Mouse (Mus musculus): ENCODE data around the gene D7Ertd443e. TPM values are rescaled to one million over a fixed set of nuclear protein-coding genes. Genes with fewer than 3 reads are reported as not detected.

Gene D7Ertd443e
- polyA plus RNA-seq, 1 experiment from 2014 or later = 0.13 TPM

- H3K27ac ChIP-seq = no peak overlapping the region
- no peaks in the 10 kb centered on the region for H3K36me3 ChIP-seq
- H3K9ac ChIP-seq (replicated peaks) = no peak overlapping the region
- H3K27me3 ChIP-seq = no peaks in the 10 kb centered on the region
- no peaks in the 10 kb centered on the region for H3K9me3 ChIP-seq
- no peak for ATAC-seq
- no peak overlapping the region for H3K4me2 ChIP-seq (replicated peaks)
- H3K4me3 ChIP-seq (replicated peaks) = no peak overlapping the region
- WGBS = 81% methylated on average over 4 of the region's 4 CpGs
- H3K4me1 ChIP-seq (replicated peaks) = no peaks in the 10 kb centered on the region
Measured at GRCm38 (mm10) chr7:134369241-134369640, 16.2 kb downstream of the D7Ertd443e start.

DNA sequence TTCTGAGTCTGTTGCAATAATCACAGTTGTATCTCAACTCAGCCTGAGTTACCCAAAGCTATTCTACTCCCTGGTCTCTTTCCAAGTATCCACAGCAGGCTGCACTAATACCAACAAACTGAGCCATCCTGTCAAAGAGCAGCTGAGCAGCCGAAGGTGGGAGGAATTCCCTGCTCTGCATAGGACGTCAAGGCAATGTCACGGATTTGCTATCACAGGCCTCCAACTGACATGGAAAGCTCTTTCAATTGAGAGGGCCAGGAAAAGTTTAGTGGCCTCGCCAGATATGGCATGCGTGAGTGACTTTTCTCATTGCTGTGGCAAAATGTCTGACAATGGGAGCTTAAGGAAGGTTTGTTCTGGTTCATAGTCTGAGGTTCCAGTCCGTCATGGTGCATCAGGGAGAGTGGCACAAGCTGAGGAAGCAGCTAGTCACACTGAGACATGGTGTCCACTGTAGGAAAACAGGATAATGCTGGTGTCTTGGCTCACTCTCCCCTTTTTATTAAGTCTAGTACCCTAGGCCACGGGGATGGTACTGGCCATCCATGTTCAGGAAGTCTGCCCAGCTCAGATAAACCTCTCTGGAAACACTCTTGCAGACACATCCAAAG is 23.1 kb downstream of the D7Ertd443e start:
- H3K4me1 ChIP-seq (replicated peaks) = no peaks in the 10 kb centered on the region
- no peaks in the 10 kb centered on the region for H3K27me3 ChIP-seq
- peak; percentile 72 for ATAC-seq
- no peak overlapping the region for H3K27ac ChIP-seq
- H3K9ac ChIP-seq (replicated peaks) = no peak overlapping the region
- WGBS = 26% methylated on average over 7 of the region's 7 CpGs
- H3K4me2 ChIP-seq (replicated peaks) = no peak overlapping the region
- no peaks in the 10 kb centered on the region for H3K9me3 ChIP-seq
- no peak overlapping the region for H3K4me3 ChIP-seq (replicated peaks)
- no peaks in the 10 kb centered on the region for H3K36me3 ChIP-seq

- no peak overlapping the region for H3K27ac ChIP-seq
- H3K9ac ChIP-seq (replicated peaks) = no peak overlapping the region
- no peak for ATAC-seq
- H3K9me3 ChIP-seq = no peaks in the 10 kb centered on the region
- no peaks in the 10 kb centered on the region for H3K36me3 ChIP-seq
- no peaks in the 10 kb centered on the region for H3K27me3 ChIP-seq
- H3K4me2 ChIP-seq (replicated peaks) = no peak overlapping the region
- 41% methylated on average over 6 of the region's 6 CpGs for WGBS
- no peaks in the 10 kb centered on the region for H3K4me1 ChIP-seq (replicated peaks)
- H3K4me3 ChIP-seq (replicated peaks) = no peak overlapping the region
Measured at GRCm38 (mm10) chr7:134348825-134349224, 36.6 kb downstream of the D7Ertd443e start.

DNA sequence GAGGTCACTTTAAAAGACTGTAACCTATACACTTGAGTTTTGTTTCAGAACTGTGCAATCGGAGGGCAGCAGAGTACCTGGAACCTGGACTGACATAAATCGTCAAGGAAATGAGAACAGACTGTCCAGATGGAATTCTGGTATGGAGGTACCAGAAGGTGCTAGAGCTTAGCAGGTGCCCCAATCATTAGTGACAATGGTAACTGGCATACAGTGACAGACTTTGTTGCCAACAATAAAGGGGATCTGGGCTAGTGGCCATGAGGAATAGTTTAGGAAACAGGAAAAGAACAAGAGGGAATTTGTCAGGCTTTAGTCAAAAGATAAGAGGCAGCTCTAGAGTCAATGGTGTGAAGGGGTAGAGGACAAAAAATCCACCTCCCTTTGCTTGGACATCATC is 43.3 kb downstream of the D7Ertd443e start:
- no peak overlapping the region for H3K9ac ChIP-seq (replicated peaks)
- H3K36me3 ChIP-seq = no peaks in the 10 kb centered on the region
- 91% methylated on average over 2 of the region's 2 CpGs for WGBS
- H3K27me3 ChIP-seq = no peaks in the 10 kb centered on the region
- no peak for ATAC-seq
- no peak overlapping the region for H3K27ac ChIP-seq
- no peaks in the 10 kb centered on the region for H3K9me3 ChIP-seq
- H3K4me1 ChIP-seq (replicated peaks) = no peaks in the 10 kb centered on the region
- no peak overlapping the region for H3K4me3 ChIP-seq (replicated peaks)
- no peak overlapping the region for H3K4me2 ChIP-seq (replicated peaks)

- no peaks in the 10 kb centered on the region for H3K9me3 ChIP-seq
- no peaks in the 10 kb centered on the region for H3K27me3 ChIP-seq
- no peak overlapping the region for H3K9ac ChIP-seq (replicated peaks)
- H3K4me1 ChIP-seq (replicated peaks) = no peaks in the 10 kb centered on the region
- no peak overlapping the region for H3K27ac ChIP-seq
- ATAC-seq = no peak
- 85% methylated on average over 3 of the region's 3 CpGs for WGBS
- H3K4me3 ChIP-seq (replicated peaks) = no peak overlapping the region
- H3K4me2 ChIP-seq (replicated peaks) = no peak overlapping the region
- H3K36me3 ChIP-seq = no peaks in the 10 kb centered on the region
Measured at GRCm38 (mm10) chr7:134335951-134336350, 49.5 kb downstream of the D7Ertd443e start.

- Histone ChIP-seq H3K4me3 (replicated peaks) (no peak overlapping the region), H3K9ac (replicated peaks) (no peak overlapping the region), H3K4me2 (replicated peaks) (no peak overlapping the region), H3K4me1 (replicated peaks) (no peaks in the 10 kb centered on the region), H3K27me3 (no peaks in the 10 kb centered on the region), H3K36me3 (no peaks in the 10 kb centered on the region), H3K9me3 (no peaks in the 10 kb centered on the region), H3K27ac (no peak overlapping the region)
- 33% methylated on average over 10 of the region's 10 CpGs for WGBS
- no peak for ATAC-seq
Measured at GRCm38 (mm10) chr7:134320979-134321378, 64.5 kb downstream of the D7Ertd443e start.

DNA sequence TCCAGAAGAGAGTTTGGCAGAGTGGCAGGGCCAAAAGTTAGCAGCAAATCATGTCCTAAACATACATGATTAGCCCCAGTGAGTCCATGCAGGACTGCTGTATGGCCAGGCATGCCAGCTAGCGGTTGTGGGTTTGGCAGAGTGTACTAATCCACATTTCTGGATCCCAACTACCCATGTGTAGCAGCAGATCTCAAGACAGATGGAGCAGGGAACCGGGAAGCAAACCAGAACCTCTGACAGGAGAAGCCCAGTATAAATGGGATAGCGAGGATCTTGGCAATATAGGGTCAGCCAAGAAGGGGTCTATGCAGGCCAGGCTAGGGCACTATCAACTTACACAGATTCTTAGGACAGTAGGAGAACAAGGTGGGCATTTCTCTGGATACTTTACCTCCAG is 83.4 kb downstream of the D7Ertd443e start:
- no peaks in the 10 kb centered on the region for H3K4me1 ChIP-seq (replicated peaks)
- H3K36me3 ChIP-seq = no peaks in the 10 kb centered on the region
- H3K4me3 ChIP-seq (replicated peaks) = no peak overlapping the region
- 95% methylated on average over 3 of the region's 3 CpGs for WGBS
- H3K27ac ChIP-seq = no peak overlapping the region
- H3K27me3 ChIP-seq = no peaks in the 10 kb centered on the region
- ATAC-seq = no peak
- no peak overlapping the region for H3K9ac ChIP-seq (replicated peaks)
- no peaks in the 10 kb centered on the region for H3K9me3 ChIP-seq
- H3K4me2 ChIP-seq (replicated peaks) = no peak overlapping the region

DNA sequence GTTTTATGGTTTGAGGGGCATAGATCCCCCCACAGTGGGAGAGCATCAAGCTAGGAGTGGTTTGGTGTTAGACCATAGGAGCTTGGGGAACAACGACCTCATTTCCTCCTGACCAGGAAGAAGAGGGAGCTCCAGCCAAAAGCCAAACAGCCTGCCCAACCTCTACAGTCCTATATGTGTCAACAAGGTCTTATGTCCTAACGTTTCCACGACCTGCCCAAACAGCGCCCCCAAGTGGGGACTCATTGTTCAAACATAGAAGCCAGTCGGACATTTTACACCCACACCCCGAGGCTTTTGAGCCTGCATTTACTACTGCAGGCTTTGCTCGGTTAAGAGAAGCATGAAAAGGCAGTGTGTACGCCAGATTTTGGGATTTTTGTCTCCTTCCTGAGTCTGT is 84.2 kb downstream of the D7Ertd443e start:
- WGBS = 54% methylated on average over 8 of the region's 8 CpGs
- Histone ChIP-seq H3K36me3 (no peaks in the 10 kb centered on the region), H3K9ac (replicated peaks) (no peak overlapping the region), H3K4me2 (replicated peaks) (no peak overlapping the region), H3K4me1 (replicated peaks) (no peaks in the 10 kb centered on the region), H3K4me3 (replicated peaks) (no peak overlapping the region), H3K27ac (no peak overlapping the region), H3K27me3 (no peaks in the 10 kb centered on the region), H3K9me3 (no peaks in the 10 kb centered on the region)
- no peak for ATAC-seq

GRCm38 (mm10) chr7:134292750-134293149 is 92.7 kb downstream of the D7Ertd443e start:
- WGBS = 94% methylated on average over 3 of the region's 3 CpGs
- Histone ChIP-seq H3K4me1 (replicated peaks) (no peaks in the 10 kb centered on the region), H3K4me2 (replicated peaks) (no peak overlapping the region), H3K36me3 (no peaks in the 10 kb centered on the region), H3K27me3 (no peaks in the 10 kb centered on the region), H3K9me3 (no peaks in the 10 kb centered on the region; the same call in 1 of the 2 replicates), H3K27ac (no peak overlapping the region), H3K9ac (replicated peaks) (no peak overlapping the region), H3K4me3 (replicated peaks) (no peak overlapping the region)
- ATAC-seq = no peak

GRCm38 (mm10) chr7:134289611-134290301 is 95.7 kb downstream of the D7Ertd443e start:
- no peak for ATAC-seq
- Histone ChIP-seq H3K9me3 (no peaks in the 10 kb centered on the region; the same call in 1 of the 2 replicates), H3K36me3 (no peaks in the 10 kb centered on the region), H3K4me3 (replicated peaks) (no peak overlapping the region), H3K4me1 (replicated peaks) (no peaks in the 10 kb centered on the region), H3K27me3 (no peaks in the 10 kb centered on the region), H3K4me2 (replicated peaks) (no peak overlapping the region), H3K27ac (no peak overlapping the region), H3K9ac (replicated peaks) (no peak overlapping the region)
- 83% methylated on average over 7 of the region's 7 CpGs for WGBS

DNA sequence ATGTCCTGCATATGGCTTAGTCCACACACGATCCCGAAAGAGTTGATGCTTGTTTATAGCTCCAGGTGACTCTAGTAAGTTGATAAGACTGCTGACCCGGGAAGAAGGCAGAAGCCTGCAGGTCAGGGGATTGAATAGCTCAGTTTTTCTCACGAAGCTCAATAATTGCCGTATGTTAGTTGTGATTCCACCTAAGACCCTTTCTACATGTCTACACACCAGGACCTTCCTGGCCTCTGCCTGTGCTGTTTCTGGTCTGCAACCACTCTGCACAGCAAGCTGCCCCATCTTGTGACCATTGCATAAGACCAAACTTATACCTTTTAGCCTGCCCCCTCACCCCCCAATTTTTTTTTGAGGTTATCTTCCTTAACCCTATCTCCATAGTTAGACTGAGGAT is 96.3 kb downstream of the D7Ertd443e start:
- 83% methylated on average over 5 of the region's 5 CpGs for WGBS
- H3K4me1 ChIP-seq (replicated peaks) = no peaks in the 10 kb centered on the region

DNA sequence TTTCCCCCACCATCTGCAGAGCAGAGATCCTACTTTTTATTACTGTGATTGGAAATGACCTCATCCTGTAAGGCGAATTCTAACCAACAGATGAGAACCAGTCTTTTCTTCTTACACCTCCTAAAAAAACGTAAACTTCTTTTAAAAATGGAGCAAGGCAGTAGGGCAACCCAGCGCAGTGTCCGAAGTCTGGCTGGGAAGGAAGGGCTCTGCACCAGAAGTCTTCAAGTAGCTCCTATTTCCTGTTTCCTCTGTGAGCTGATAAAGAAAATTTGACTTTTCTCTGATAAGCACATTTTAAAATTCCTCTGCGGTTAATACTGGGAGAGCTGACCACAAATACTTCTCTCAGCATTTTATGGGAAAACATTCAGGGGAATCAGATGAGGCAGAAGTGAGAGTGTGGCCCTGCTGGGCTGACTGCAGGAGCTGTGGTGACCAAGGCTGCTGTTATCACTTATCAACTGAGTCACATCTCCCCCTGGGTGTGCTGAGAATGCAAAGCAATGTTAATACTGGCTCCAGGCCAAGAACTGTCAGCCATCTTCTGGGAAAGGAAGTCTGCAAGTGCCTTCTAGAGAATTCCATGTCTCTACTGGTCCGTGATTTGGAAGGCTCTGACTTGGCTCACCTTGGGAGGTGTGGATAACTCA is 97.8 kb downstream of the D7Ertd443e start:
- ATAC-seq = no peak
- Histone ChIP-seq H3K27ac (no peak overlapping the region), H3K4me1 (replicated peaks) (no peaks in the 10 kb centered on the region), H3K4me2 (replicated peaks) (no peak overlapping the region), H3K9ac (replicated peaks) (no peak overlapping the region), H3K4me3 (replicated peaks) (no peak overlapping the region), H3K9me3 (no peaks in the 10 kb centered on the region), H3K27me3 (no peaks in the 10 kb centered on the region), H3K36me3 (no peaks in the 10 kb centered on the region)
- 87% methylated on average over 6 of the region's 6 CpGs for WGBS

More for the DNA sequence above, 96.3 kb downstream of the D7Ertd443e start:
- H3K4me3 ChIP-seq (replicated peaks) = no peak overlapping the region
- no peak overlapping the region for H3K27ac ChIP-seq
- no peaks in the 10 kb centered on the region for H3K27me3 ChIP-seq
- H3K36me3 ChIP-seq = no peaks in the 10 kb centered on the region
- no peaks in the 10 kb centered on the region; the same call in 1 of the 2 replicates for H3K9me3 ChIP-seq
- no peak overlapping the region for H3K9ac ChIP-seq (replicated peaks)
- no peak for ATAC-seq
- no peak overlapping the region for H3K4me2 ChIP-seq (replicated peaks)
